Mouse (Mus musculus) forebrain, embryonic 12.5 days (tissue): ENCODE measurements at regions not wholly inside any gene's neighbourhood (a gene's known extent, or its start where the extent isn't known, plus 50 kb on each side); places are given as distances from the start of the nearest gene placed in this dataset.
"Not testable (repeated sequence)": the region's sequence is repeated elsewhere in the genome, so short reads cannot be mapped to it uniquely, and the experiment has no call there.

Experiments
- ATAC-seq: fragments of 200-750 bp; cut with Nextera tagmentation; 2 replicates; pipeline ENCODE4 v1.8.0; 2017; ENCODE audit warnings: moderate TSS enrichment; ENCODE audit not compliant: low FRiP score
- H3K27ac ChIP-seq: fragments of 300-500 bp; sonication (generic); 2 replicates; pipeline ENCODE4 v1.5.1; 2016; ENCODE audit warnings: mild to moderate bottlenecking
- H3K27me3 ChIP-seq: fragments of 300-500 bp; sonication (generic); 2 replicates; pipeline ENCODE4 v1.6.1; 2016; ENCODE audit warnings: mild to moderate bottlenecking
- H3K36me3 ChIP-seq: fragments of 300-500 bp; sonication (generic); replicated peaks from 2 replicates; pipeline ENCODE4 v1.6.1; 2016; ENCODE audit warnings: mild to moderate bottlenecking
- H3K4me1 ChIP-seq: fragments of 300-500 bp; sonication (generic); 2 replicates; pipeline ENCODE4 v1.6.1; 2016
- H3K4me2 ChIP-seq: fragments of 300-500 bp; sonication (generic); 2 replicates; pipeline ENCODE4 v1.6.1; 2016; ENCODE audit warnings: mild to moderate bottlenecking, moderate library complexity
- H3K4me3 ChIP-seq: fragments of 300-500 bp; sonication (generic); replicated peaks from 2 replicates; pipeline ENCODE4 v1.5.1; 2016; ENCODE audit warnings: mild to moderate bottlenecking
- H3K9ac ChIP-seq: fragments of 300-500 bp; sonication (generic); 2 replicates; pipeline ENCODE4 v1.6.1; 2016; ENCODE audit warnings: mild to moderate bottlenecking
- H3K9me3 ChIP-seq: fragments of 300-500 bp; sonication (generic); 2 replicates; pipeline ENCODE4 v1.6.1; 2016
- WGBS: fragments of 180-500 bp; shearing (Covaris S2); methylation state at CpG from one replicate; pipeline ENCODE4 v1.1.7; 2016; 5-methylcytosine and 5-hydroxymethylcytosine counted together

GRCm38 (mm10) chr10:46733760-46734265 lies 1156.2 kb downstream of the Hace1 start:
- H3K36me3 ChIP-seq: no peaks in the 10 kb centered on the region
- no peak overlapping the region for H3K4me3 ChIP-seq
- no peak overlapping the region for H3K4me2 ChIP-seq
- no peak overlapping the region for H3K27ac ChIP-seq
- 5% methylated on average over 2 of the region's 2 CpGs for WGBS
- no peak overlapping the region for H3K9ac ChIP-seq
- no peaks in the 10 kb centered on the region for H3K4me1 ChIP-seq
- no peaks in the 10 kb centered on the region for H3K9me3 ChIP-seq
- ATAC-seq: no peak
- no peaks in the 10 kb centered on the region for H3K27me3 ChIP-seq

DNA sequence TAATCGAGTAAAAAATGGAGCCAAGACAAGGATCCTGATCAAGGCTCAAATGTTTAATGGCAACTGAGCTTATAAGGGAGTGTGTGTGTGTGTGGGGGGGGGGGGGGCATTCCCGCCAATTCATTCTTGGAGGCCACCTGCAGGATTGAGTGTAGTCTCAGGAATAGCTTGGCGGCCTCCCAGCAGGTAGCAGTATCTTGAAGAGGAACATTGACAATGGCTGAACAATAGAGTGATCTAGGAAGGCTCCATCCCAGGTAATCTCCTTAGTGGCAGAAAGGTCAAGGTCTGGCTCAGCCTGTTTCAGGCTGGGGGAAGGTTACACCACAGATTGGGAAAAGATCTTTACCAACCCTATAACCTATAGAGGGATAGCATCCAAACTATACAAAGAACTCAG lies 1163.5 kb downstream of the Hace1 start:
- Histone ChIP-seq H3K9ac (no peak overlapping the region), H3K36me3 (no peaks in the 10 kb centered on the region), H3K27ac (no peak overlapping the region), H3K4me3 (no peak overlapping the region), H3K9me3 (no peaks in the 10 kb centered on the region), H3K4me1 (no peaks in the 10 kb centered on the region), H3K27me3 (no peaks in the 10 kb centered on the region), H3K4me2 (no peak overlapping the region)
- WGBS: 72% methylated on average over 3 of the region's 3 CpGs
- no peak for ATAC-seq

DNA sequence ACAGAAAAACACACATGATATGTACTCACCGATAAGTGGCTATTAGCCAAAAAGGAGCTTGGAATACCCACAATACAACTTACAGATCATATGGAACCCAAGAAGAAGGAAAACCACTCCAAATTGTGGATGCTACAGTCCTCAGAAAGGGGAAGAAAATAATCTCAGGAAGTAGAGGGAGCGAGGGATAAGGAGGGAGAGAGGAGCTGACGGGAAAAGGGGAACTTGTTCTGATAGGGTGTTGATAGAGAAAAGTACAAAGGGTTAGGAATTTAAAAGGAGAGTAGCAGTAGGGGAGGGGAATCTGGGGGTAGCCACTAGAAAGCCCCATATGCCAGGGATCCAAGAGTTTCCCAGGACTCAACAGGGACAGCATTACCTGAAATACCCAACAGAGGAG lies 1164.5 kb downstream of the Hace1 start:
- ATAC-seq: no peak
- H3K4me1 ChIP-seq: no peaks in the 10 kb centered on the region
- no peak overlapping the region for H3K9ac ChIP-seq
- H3K27me3 ChIP-seq: no peaks in the 10 kb centered on the region
- no peak overlapping the region for H3K4me2 ChIP-seq
- no peak overlapping the region for H3K27ac ChIP-seq
- H3K4me3 ChIP-seq: no peak overlapping the region
- H3K36me3 ChIP-seq: no peaks in the 10 kb centered on the region
- WGBS: 81% methylated on average over 3 of the region's 3 CpGs
- H3K9me3 ChIP-seq: no peaks in the 10 kb centered on the region

DNA sequence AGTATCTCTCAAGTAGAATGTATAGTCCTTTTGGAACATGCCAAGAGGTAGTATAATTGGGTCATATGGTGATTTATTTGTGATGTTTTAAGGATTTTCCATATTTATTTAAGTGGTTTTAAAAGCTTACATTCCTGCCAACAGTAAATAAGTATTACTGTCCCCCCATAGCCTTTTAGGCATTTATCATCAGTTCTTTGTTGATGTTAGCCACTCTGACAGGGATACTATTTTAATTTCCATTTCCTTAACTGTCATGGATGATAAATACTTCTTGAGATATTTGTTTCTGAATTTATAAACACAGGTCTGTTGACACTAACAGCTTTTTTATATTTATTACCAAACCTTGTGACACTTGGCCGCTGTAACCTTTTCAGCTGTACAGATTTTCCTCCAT lies 1183.3 kb downstream of the Hace1 start:
- ATAC-seq: no peak
- no peak overlapping the region for H3K27ac ChIP-seq
- no peak overlapping the region for H3K4me3 ChIP-seq
- 82% methylated on average over 1 of the region's 1 CpGs for WGBS
- H3K4me1 ChIP-seq: no peaks in the 10 kb centered on the region
- H3K27me3 ChIP-seq: no peaks in the 10 kb centered on the region
- no peaks in the 10 kb centered on the region for H3K9me3 ChIP-seq
- H3K4me2 ChIP-seq: no peak overlapping the region
- H3K9ac ChIP-seq: no peak overlapping the region
- no peaks in the 10 kb centered on the region for H3K36me3 ChIP-seq

- Histone ChIP-seq H3K9ac (no peak overlapping the region), H3K4me1 (no peaks in the 10 kb centered on the region), H3K27ac (no peak overlapping the region), H3K4me2 (no peak overlapping the region), H3K36me3 (no peaks in the 10 kb centered on the region), H3K4me3 (no peak overlapping the region), H3K27me3 (no peaks in the 10 kb centered on the region), H3K9me3 (no peaks in the 10 kb centered on the region)
- WGBS: 66% methylated on average over 2 of the region's 2 CpGs
- no peak for ATAC-seq
These were observed 1201.1 kb downstream of the Hace1 start for GRCm38 (mm10) chr10:46778729-46779128.

- H3K27me3 ChIP-seq, H3K4me2 ChIP-seq, H3K4me3 ChIP-seq, H3K9me3 ChIP-seq, H3K9ac ChIP-seq, H3K27ac ChIP-seq, ATAC-seq, H3K4me1 ChIP-seq, H3K36me3 ChIP-seq: not testable (repeated sequence)
- WGBS: 90% methylated on average over 7 of the region's 7 CpGs
These were observed 1208.1 kb downstream of the Hace1 start for GRCm38 (mm10) chr10:46785723-46786122.

DNA sequence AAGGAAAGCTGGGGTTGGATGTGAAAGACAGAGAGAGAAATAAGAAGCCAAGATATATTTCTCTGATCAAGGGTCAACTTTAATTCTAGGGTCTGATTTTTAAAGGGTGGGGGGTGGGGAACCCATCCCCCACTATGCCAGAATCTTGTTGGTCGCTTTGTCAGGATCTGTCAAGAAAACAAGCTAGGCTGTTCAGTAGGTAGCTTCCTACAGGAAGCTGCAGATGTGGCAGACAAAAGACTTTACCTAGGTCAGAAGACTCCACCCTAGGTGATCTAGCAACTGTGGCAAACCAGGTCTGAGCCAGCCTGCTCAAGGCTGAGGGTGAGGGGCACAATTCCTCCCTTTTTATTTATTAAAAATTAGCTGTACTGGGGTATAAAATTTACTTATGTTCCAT lies 1236.6 kb downstream of the Hace1 start:
- WGBS: 70% methylated on average over 1 of the region's 1 CpGs

DNA sequence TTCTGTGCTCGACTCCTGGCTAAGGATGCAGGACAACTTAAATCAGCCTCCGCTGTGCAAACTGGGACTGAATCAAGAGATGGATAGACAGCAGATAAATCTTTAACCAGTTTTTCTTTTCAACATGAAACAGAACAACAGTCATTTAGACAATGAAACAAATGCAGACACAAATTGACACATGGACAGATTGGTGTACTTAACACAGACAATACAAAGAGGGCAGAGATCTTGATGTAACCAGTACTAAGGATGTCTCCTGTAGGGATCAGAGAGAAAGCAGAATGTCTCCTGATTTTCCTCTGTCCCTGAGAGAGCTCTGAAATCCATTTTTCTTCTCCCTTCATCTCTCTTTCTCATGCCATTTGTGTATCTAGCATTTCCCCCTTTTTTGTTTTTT lies 1241.5 kb downstream of the Hace1 start:
- no peaks in the 10 kb centered on the region for H3K4me1 ChIP-seq
- 81% methylated on average over 2 of the region's 2 CpGs for WGBS
- H3K9ac ChIP-seq: no peak overlapping the region
- H3K36me3 ChIP-seq: no peaks in the 10 kb centered on the region
- no peak for ATAC-seq
- H3K4me3 ChIP-seq: no peak overlapping the region
- H3K27me3 ChIP-seq: no peaks in the 10 kb centered on the region
- no peak overlapping the region for H3K27ac ChIP-seq
- H3K9me3 ChIP-seq: no peaks in the 10 kb centered on the region
- no peak overlapping the region for H3K4me2 ChIP-seq

More for the DNA sequence above, 1236.6 kb downstream of the Hace1 start:
- Histone ChIP-seq H3K9ac (no peak overlapping the region), H3K4me2 (no peak overlapping the region), H3K36me3 (no peaks in the 10 kb centered on the region), H3K4me3 (no peak overlapping the region), H3K9me3 (no peaks in the 10 kb centered on the region), H3K27me3 (no peaks in the 10 kb centered on the region), H3K4me1 (no peaks in the 10 kb centered on the region), H3K27ac (no peak overlapping the region)
- no peak for ATAC-seq

GRCm38 (mm10) chr10:46819965-46820364 lies 1242.3 kb downstream of the Hace1 start:
- Histone ChIP-seq H3K4me2 (no peak overlapping the region), H3K9me3 (no peaks in the 10 kb centered on the region), H3K9ac (no peak overlapping the region), H3K36me3 (no peaks in the 10 kb centered on the region), H3K4me3 (no peak overlapping the region), H3K27ac (no peak overlapping the region), H3K4me1 (no peaks in the 10 kb centered on the region), H3K27me3 (no peaks in the 10 kb centered on the region)
- ATAC-seq: no peak
- WGBS: 89% methylated on average over 1 of the region's 1 CpGs

GRCm38 (mm10) chr10:46823837-46824236 lies 1246.2 kb downstream of the Hace1 start:
- Histone ChIP-seq H3K27me3 (no peaks in the 10 kb centered on the region), H3K4me3 (no peak overlapping the region), H3K9me3 (no peaks in the 10 kb centered on the region), H3K4me1 (peaks cover 10% of the 10 kb centered on the region; the same call in 1 of the 2 replicates), H3K36me3 (no peaks in the 10 kb centered on the region), H3K27ac (no peak overlapping the region), H3K9ac (no peak overlapping the region), H3K4me2 (no peak overlapping the region)
- ATAC-seq: no peak
- WGBS: 64% methylated on average over 1 of the region's 1 CpGs

DNA sequence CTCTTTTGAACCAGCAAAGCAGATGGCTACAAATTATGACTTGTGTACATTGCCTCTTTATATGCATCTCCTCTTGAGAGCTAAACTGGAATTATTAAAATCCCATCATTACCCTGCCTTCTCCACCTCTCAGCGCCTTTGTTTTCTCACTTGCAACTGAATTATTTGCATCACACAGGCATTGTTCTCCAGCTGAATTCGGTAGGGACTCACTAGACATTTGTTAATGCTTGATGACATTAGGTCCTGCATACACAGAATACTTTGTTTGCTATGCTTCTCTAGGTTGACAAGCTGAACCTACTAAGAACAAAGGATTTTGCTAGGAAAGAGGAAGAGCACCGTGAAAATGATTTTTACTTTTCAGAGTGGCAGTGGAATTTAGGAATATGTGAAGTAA lies 1248.4 kb downstream of the Hace1 start:
- H3K4me2 ChIP-seq: no peak overlapping the region
- peaks cover 10% of the 10 kb centered on the region; the same call in 1 of the 2 replicates for H3K4me1 ChIP-seq
- H3K9ac ChIP-seq: no peak overlapping the region
- peak overlapping the region; percentile 61; the same call in 1 of the 2 replicates for H3K27ac ChIP-seq
- ATAC-seq: no peak
- 16% methylated on average over 3 of the region's 3 CpGs for WGBS
- no peaks in the 10 kb centered on the region for H3K27me3 ChIP-seq
- no peaks in the 10 kb centered on the region for H3K9me3 ChIP-seq
- no peaks in the 10 kb centered on the region for H3K36me3 ChIP-seq
- no peak overlapping the region for H3K4me3 ChIP-seq

DNA sequence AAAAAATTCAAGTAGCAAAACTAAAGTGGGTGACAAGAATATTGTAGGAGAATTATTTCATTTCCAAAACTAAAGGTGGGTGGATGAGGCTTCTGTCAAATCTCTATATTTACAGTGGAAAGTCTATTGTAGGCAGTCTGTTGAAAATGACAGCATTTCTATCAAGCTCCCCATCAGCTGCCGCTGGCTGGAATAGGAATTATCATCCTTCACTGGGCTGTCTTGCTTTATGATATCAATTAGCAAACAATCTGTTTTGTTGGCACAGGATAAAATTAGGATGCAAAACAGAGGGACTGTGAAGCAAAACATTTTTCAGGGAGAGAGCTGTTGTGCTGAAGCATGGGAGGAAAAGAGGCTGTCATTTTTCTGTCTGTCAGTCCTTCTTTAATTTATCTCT lies 1249.0 kb downstream of the Hace1 start:
- WGBS: 15% methylated on average over 1 of the region's 1 CpGs
- H3K27ac ChIP-seq: peak overlapping the region; percentile 42; the same call in 1 of the 2 replicates
- 0 out of 2 replicates have a peak, but pooled peaks have one; percentile 27 for ATAC-seq
- no peaks in the 10 kb centered on the region for H3K27me3 ChIP-seq
- H3K9ac ChIP-seq: no peak overlapping the region
- H3K9me3 ChIP-seq: no peaks in the 10 kb centered on the region
- H3K4me1 ChIP-seq: peaks cover 10% of the 10 kb centered on the region; the same call in 1 of the 2 replicates
- no peak overlapping the region for H3K4me3 ChIP-seq
- no peak overlapping the region for H3K4me2 ChIP-seq
- no peaks in the 10 kb centered on the region for H3K36me3 ChIP-seq

DNA sequence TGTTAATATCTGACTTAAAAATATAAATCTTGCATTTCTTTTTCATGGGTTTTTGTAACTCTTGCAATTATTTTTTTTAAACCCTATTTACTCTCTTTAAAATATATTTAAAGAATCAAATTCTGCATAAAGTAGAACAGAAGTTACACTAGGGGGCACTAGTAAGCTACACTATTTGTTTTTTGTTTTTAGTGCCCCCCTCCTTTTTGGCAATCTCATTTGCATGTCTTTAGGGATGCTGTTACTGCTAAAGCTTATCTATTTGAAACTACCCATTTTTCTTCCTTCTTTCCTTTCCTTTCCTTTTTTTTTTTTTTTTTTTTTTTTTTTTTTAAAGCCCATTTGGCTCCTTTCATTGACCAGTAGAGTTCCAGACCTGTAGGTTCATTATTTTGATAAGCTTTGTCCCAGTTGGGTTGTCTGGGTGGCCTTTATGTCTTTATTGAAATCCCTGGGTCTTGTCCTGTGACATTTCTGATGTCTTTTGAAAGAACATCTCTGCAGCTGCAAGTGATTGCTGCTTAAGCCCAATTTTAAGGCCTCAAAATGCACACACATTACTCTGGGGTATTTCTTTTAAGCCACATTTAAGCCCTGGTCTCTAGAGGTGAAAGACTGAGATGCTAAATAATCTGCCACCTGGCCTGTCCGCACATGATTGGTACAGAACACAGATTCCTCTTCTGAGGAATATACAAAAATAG lies 1249.6 kb downstream of the Hace1 start:
- no peaks in the 10 kb centered on the region for H3K27me3 ChIP-seq
- no peak overlapping the region for H3K4me3 ChIP-seq
- H3K36me3 ChIP-seq: no peaks in the 10 kb centered on the region
- H3K4me1 ChIP-seq: peaks cover 10% of the 10 kb centered on the region; the same call in 1 of the 2 replicates
- H3K9ac ChIP-seq: no peak overlapping the region
- H3K27ac ChIP-seq: peak overlapping the region; percentile 63; the same call in 1 of the 2 replicates
- H3K4me2 ChIP-seq: no peak overlapping the region
- no peaks in the 10 kb centered on the region for H3K9me3 ChIP-seq
- ATAC-seq: peak; percentile 77
- WGBS: 9% methylated on average over 1 of the region's 1 CpGs
